Mouse (Mus musculus) small intestine, adult 2 months (tissue): Measurements from ENCODE around the gene Gba.

Experiments
- CTCF ChIP-seq: fragments of 200-500 bp; IDR thresholded peaks from 2 replicates; pipeline ENCODE4 v1.5.1; 2012; ENCODE audit warnings: low read depth, mild to moderate bottlenecking, control low read depth, inconsistent platforms, low read length, moderate library complexity, mixed read lengths; ENCODE audit not compliant: insufficient replicate concordance, insufficient read length; ENCODE audit errors: extremely low read depth
- POLR2A ChIP-seq: fragments of 200-500 bp; IDR thresholded peaks from 2 replicates; pipeline ENCODE4 v1.6.1; 2012; ENCODE audit warnings: low read depth, mild to moderate bottlenecking, control low read depth, inconsistent platforms, low read length, moderate library complexity

GRCm38 (mm10) chr3:89242331-89242895 lies 39.7 kb downstream of the Gba start:
- TF ChIP-seq CTCF (peak; percentile 69; the same call in 1 of the 2 replicates), POLR2A (no peak)
